Mouse (Mus musculus): ENCODE measurements at regions not wholly inside any gene's neighbourhood (a gene's known extent, or its start where the extent isn't known, plus 50 kb on each side); places are given as distances from the start of the nearest gene placed in this dataset.

GRCm38 (mm10) chr12:59304522-59304921 lies 85.0 kb upstream of the Fbxo33 start:
- no peak for DNase-seq
